Comparison of ENCODE assay signal across 31 mouse cellular contexts in the genomic region with DNA sequence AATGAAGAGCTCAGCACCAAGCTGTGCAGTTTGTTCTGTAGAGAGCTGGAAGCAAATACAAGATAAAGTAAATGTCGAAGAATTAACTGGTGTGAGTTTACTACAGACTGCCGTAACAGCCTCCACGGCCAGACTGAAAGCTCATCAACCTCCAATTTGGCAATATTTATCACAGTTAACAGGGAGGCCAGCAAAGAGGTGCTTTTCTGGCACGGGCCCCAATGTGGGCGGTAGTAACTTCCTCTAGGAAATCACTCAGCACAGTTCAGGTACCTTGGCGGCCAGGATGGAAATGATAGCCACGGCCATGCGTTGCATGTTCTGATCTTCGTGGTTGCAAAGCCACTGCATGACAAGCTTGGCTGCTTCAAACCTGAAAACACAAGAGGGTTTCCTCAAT. TPM values are rescaled to one million over a fixed set of nuclear protein-coding genes. Genes with fewer than 3 reads are reported as not detected.
"Had no signal": no experiment of that assay in that cellular context is flagged by ENCODE, and none has a peak within 500 bp of the region (broad histone marks: within the 10 kb centered on the region; RNA-seq: fewer than 3 reads in every experiment).

No protein-coding gene starts in this region.

- H3K9ac ChIP-seq: limb, embryonic 13.5 days; liver, embryonic 14.5 days; liver, postnatal 0 days; lung, embryonic 14.5 days; midbrain, embryonic 13.5 days; neural tube, embryonic 13.5 days; stomach, embryonic 15.5 days had no signal

- H3K9me3 ChIP-seq: limb, embryonic 10.5 days; limb, embryonic 13.5 days; midbrain, embryonic 10.5 days; midbrain, embryonic 13.5 days; neural tube, embryonic 13.5 days; stomach, embryonic 15.5 days had no signal

- ATAC-seq: liver, postnatal 0 days; midbrain, embryonic 13.5 days; midbrain, embryonic 16.5 days had no signal

- H3K4me2 ChIP-seq: limb, embryonic 13.5 days; liver, embryonic 11.5 days; lung, embryonic 14.5 days; midbrain, embryonic 13.5 days; neural tube, embryonic 13.5 days; stomach, embryonic 15.5 days had no signal

- DNase-seq: kidney, adult 18-20 months; kidney, adult 9 months; kidney, postnatal 14 days; kidney, postnatal 4 days; liver, postnatal 0 days; lung, embryonic 14.5 days; lung, postnatal 14 days; lung, postnatal 4 days; retina, postnatal 1 day; right cerebral cortex, postnatal 25 days; spleen, adult 18-20 months; thymus, adult 2 months; thymus, postnatal 14 days; thymus, postnatal 4 days had no signal

- H3K27me3 ChIP-seq: limb, embryonic 13.5 days; midbrain, embryonic 13.5 days; neural tube, embryonic 13.5 days; stomach, embryonic 15.5 days had no signal

- H3K4me1 ChIP-seq: limb, embryonic 10.5 days; limb, embryonic 13.5 days; midbrain, embryonic 10.5 days; midbrain, embryonic 13.5 days; neural tube, embryonic 13.5 days; stomach, embryonic 15.5 days had no signal

- H3K4me3 ChIP-seq: limb, embryonic 10.5 days; limb, embryonic 13.5 days; midbrain, embryonic 10.5 days; midbrain, embryonic 13.5 days; myocyte; neural tube, embryonic 13.5 days; stomach, embryonic 15.5 days had no signal

- H3K27ac ChIP-seq: limb, embryonic 10.5 days; limb, embryonic 13.5 days; liver, embryonic 14.5 days; midbrain, embryonic 10.5 days; midbrain, embryonic 13.5 days; neural tube, embryonic 13.5 days; stomach, embryonic 15.5 days had no signal

RNA-seq across cellular contexts. Expression of a gene that starts 32.7 kb away (rescaled TPM):
- total RNA-seq: layer of hippocampus, adult 18-20 months; layer of hippocampus, postnatal 14 days; left cerebral cortex, adult 8-10 months; left cerebral cortex, postnatal 14 days; megakaryocyte, adult 5-6 weeks; monocyte, adult 5-6 weeks; neutrophil, adult 5-6 weeks had no signal
- polyA plus RNA-seq: limb, embryonic 10.5 days; midbrain, embryonic 13.5 days; midbrain, embryonic 16.5 days; myocyte; neural tube, embryonic 13.5 days had no signal
